Mouse (Mus musculus) small intestine, adult 2 months (tissue): ENCODE data around the gene Rap1gap2.

Source experiments
- CTCF ChIP-seq: fragments of 200-500 bp; IDR thresholded peaks from 2 replicates; pipeline ENCODE4 v1.5.1; 2012; ENCODE audit warnings: low read depth, mild to moderate bottlenecking, control low read depth, inconsistent platforms, low read length, moderate library complexity, mixed read lengths; ENCODE audit not compliant: insufficient replicate concordance, insufficient read length; ENCODE audit errors: extremely low read depth
- POLR2A ChIP-seq: fragments of 200-500 bp; IDR thresholded peaks from 2 replicates; pipeline ENCODE4 v1.6.1; 2012; ENCODE audit warnings: low read depth, mild to moderate bottlenecking, control low read depth, inconsistent platforms, low read length, moderate library complexity

DNA sequence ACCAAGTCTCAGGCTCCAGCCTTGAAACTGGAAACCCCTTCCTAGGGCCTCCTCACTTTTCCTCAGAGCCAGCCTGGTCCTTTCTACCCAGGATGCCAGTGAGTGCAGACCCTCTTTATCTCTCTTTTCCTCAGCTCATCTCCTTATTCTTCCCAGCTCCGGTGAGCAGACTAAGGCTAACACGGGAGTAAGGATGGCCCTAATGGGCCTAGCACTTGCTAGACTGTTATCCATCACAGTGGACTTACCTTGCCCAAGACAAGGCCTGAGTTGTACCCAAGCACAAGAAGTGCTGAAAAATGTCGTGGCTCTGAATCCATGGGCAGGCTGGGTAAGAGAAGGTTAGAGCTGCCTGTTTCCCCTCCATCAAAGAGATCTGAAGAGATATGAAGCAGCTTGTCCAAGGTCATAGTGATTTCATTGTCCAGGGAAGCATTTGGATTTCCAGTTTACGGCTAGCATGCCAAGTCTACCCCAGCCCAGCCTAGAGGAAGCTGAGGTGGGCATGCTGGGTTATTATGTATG, 39.9 kb upstream of the Rap1gap2 start:
- TF ChIP-seq CTCF (no peak), POLR2A (no peak)
